9 mouse cellular contexts compared by ENCODE assay signal in genomic region chr2:34897820-34898219, GRCm38 (mm10). TPM values are rescaled to one million over a fixed set of nuclear protein-coding genes. Genes with fewer than 3 reads are reported as not detected.
DNase-seq lines count a peak whose midpoint lies in the region; ATAC-seq and TF ChIP-seq lines count a peak whose summit lies in the region.
"Had no signal": no experiment of that assay in that cellular context is flagged by ENCODE, and none has a peak within 500 bp of the region (broad histone marks: within the 10 kb centered on the region; RNA-seq: fewer than 3 reads in every experiment).

No protein-coding gene starts in this region.

- TF ChIP-seq CTCF in kidney, adult 2 months (conservative IDR thresholded peaks at IDR 0.05; ENCODE audit: insufficient read depth, insufficient read length, low read depth, low read length) = peak; percentile 76

- no peak overlapping the region for H3K4me2 ChIP-seq in forebrain, embryonic 16.5 days (ENCODE audit: low read length)
- H3K4me2 ChIP-seq: hindbrain, embryonic 15.5 days had no signal

- no peak overlapping the region for H3K4me3 ChIP-seq in kidney, adult 2 months (ENCODE audit: insufficient read depth, low read depth, low read length)
- no peak overlapping the region for H3K4me3 ChIP-seq in forebrain, embryonic 16.5 days (replicated peaks; ENCODE audit: low read length)
- H3K4me3 ChIP-seq: hindbrain, embryonic 15.5 days had no signal

- H3K9me3 ChIP-seq in forebrain, embryonic 16.5 days (ENCODE audit: control insufficient read depth, low read length) = no peaks in the 10 kb centered on the region
- H3K9me3 ChIP-seq: hindbrain, embryonic 15.5 days had no signal

- 14% methylated on average over 10 of the region's 10 CpGs for WGBS in kidney, adult 2 months
- 15% methylated on average over 10 of the region's 10 CpGs for WGBS in forebrain, embryonic 16.5 days

- TF ChIP-seq POLR2A in kidney, adult 2 months (IDR thresholded peaks at IDR 0.05; ENCODE audit: low read depth, low read length) = no peak

- H3K4me1 ChIP-seq in kidney, adult 2 months (ENCODE audit: control insufficient read depth, insufficient read depth, low read length) = peaks cover 4% of the 10 kb centered on the region; the same call in 1 of the 2 replicates
- no peaks in the 10 kb centered on the region for H3K4me1 ChIP-seq in forebrain, embryonic 16.5 days (replicated peaks; ENCODE audit: control insufficient read depth, insufficient read depth, low read length)
- H3K4me1 ChIP-seq: hindbrain, embryonic 15.5 days had no signal

- no peak overlapping the region for H3K27ac ChIP-seq in kidney, adult 2 months (ENCODE audit: insufficient read depth, low read depth, low read length)
- no peak overlapping the region for H3K27ac ChIP-seq in forebrain, embryonic 16.5 days (ENCODE audit: low read length)
- H3K27ac ChIP-seq: hindbrain, embryonic 15.5 days had no signal

- DNase-seq in adrenal gland, adult (ENCODE audit: inconsistent age in 2 of 2, low spot score in 1 of 2) = peak; percentile 35 to 68
- DNase-seq in adrenal gland, adult 18-20 months (ENCODE audit: low spot score in 2 of 2) = no peak
- peak; percentile 47 for DNase-seq in urinary bladder, postnatal 14 days (ENCODE audit: low spot score)
- DNase-seq in urinary bladder, adult 2 months (ENCODE audit: low spot score) = no peak
- DNase-seq in kidney, adult 2 months = peak; percentile 68
- DNase-seq in lung, postnatal 14 days = peak; percentile 61
- DNase-seq in thymus, postnatal 36 days = peak; percentile 24 to 37

- no peaks in the 10 kb centered on the region for H3K27me3 ChIP-seq in kidney, adult 2 months (replicated peaks; ENCODE audit: control insufficient read depth, insufficient read depth, low read length)
- H3K27me3 ChIP-seq in forebrain, embryonic 16.5 days (replicated peaks; ENCODE audit: control insufficient read depth, insufficient read depth, low read length) = no peaks in the 10 kb centered on the region
- H3K27me3 ChIP-seq: hindbrain, embryonic 15.5 days had no signal

- no peak for ATAC-seq in forebrain, embryonic 16.5 days

- H3K9ac ChIP-seq in forebrain, embryonic 16.5 days (replicated peaks; ENCODE audit: low read depth, low read length) = no peak overlapping the region
- H3K9ac ChIP-seq: hindbrain, embryonic 15.5 days had no signal

- H3K36me3 ChIP-seq in kidney, adult 2 months (ENCODE audit: control insufficient read depth, insufficient read depth, low read length) = no peaks in the 10 kb centered on the region
- H3K36me3 ChIP-seq in forebrain, embryonic 16.5 days (ENCODE audit: control insufficient read depth, insufficient read depth) = no peaks in the 10 kb centered on the region
- H3K36me3 ChIP-seq: hindbrain, embryonic 15.5 days had no signal

RNA-seq across cellular contexts. Expression of gene Phf19, which starts 16.0 kb away (rescaled TPM):
- total RNA-seq in adrenal gland, adult 18-20 months (2021) = 1 to 10 TPM; 1.3 to 1.7 TPM
- polyA plus RNA-seq in urinary bladder, adult 2 months (2012; rRNA removed) = 4.5 and 4.7 TPM in 2 replicates
- 0.60 and 0.66 TPM in 2 replicates for polyA plus RNA-seq in kidney, adult 2 months (2012; rRNA removed)
- polyA plus RNA-seq in forebrain, embryonic 16.5 days (2015; fragmentation: Nextera tagmentation; extraction: Ambion mirVana) = 3.8 and 4.5 TPM in 2 replicates

RNA-seq across cellular contexts. Expression of gene Psmd5, which starts 23.1 kb away (rescaled TPM):
- 10 to 100 TPM; 40.8 to 41.1 TPM for total RNA-seq in adrenal gland, adult 18-20 months (2021)
- polyA plus RNA-seq in urinary bladder, adult 2 months (2012; rRNA removed) = 44.8 and 54.0 TPM in 2 replicates
- 29.7 and 31.7 TPM in 2 replicates for polyA plus RNA-seq in kidney, adult 2 months (2012; rRNA removed)
- 102 and 105 TPM in 2 replicates for polyA plus RNA-seq in forebrain, embryonic 16.5 days (2015; fragmentation: Nextera tagmentation; extraction: Ambion mirVana)

RNA-seq across cellular contexts. Expression of gene Cutal, which starts 23.6 kb away (rescaled TPM):
- under 1 TPM in 1 of 2 experiments, not detected in 1; 0.48 TPM for total RNA-seq in adrenal gland, adult 18-20 months (2021)
- polyA plus RNA-seq in urinary bladder, adult 2 months (2012; rRNA removed) = 1.9 and 3.0 TPM in 2 replicates
- polyA plus RNA-seq in kidney, adult 2 months (2012; rRNA removed) = 208 and 340 TPM in 2 replicates
- 0.17 TPM in 1 of 2 replicates, not detected in the other for polyA plus RNA-seq in forebrain, embryonic 16.5 days (2015; fragmentation: Nextera tagmentation; extraction: Ambion mirVana)

Comparison
In these comparisons a context has a peak if more than half of its experiments do, and no peak if none do; other contexts are left out.
1. DNase-seq: peak in adrenal gland, adult (2 of 2), urinary bladder, postnatal 14 days (single experiment), kidney, adult 2 months (single experiment), lung, postnatal 14 days (single experiment) and thymus, postnatal 36 days (2 of 2); none in adrenal gland, adult 18-20 months (0 of 2) and urinary bladder, adult 2 months (single experiment).
2. RNA of gene Cutal, which starts 23.6 kb away (polyA plus RNA-seq): 208 to 340 TPM in kidney, adult 2 months; 1.9 to 3.0 TPM in urinary bladder, adult 2 months and 0.17 TPM in forebrain, embryonic 16.5 days; every median in the first group is over 10 times any median in the second.